Mouse (Mus musculus): ENCODE measurements around the gene Gm36028. TPM values are rescaled to one million over a fixed set of nuclear protein-coding genes. Genes with fewer than 3 reads are reported as not detected.

The Gm36028 gene
- not detected for polyA plus RNA-seq (2014; fragmentation: Illumina TruSeq; extraction: RNeasy Lipid Tissue Mini Kit (QIAGEN cat#74804); ENCODE audit: low replicate concordance)

DNA sequence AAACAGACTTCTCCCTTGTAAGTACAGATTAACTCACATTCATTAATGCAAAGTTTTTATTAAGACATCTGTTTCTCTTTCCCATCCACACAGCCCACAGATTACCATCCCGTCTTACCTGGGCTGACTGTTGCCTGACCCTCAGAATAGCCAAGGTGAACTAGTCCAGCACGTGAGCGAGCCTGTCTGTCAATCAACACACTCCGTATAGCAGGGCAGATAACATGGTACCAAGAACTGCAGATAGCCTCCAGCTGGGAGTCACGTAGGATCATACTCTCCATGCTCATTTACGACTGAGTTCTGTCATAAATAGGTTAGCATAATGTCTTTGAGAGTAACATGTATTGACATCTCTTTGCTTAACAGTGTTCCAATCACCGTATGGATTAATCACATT lies at the start of gene Gm36028:
Gm36028 (minus strand) TSS at position 118 of the 400 bp plus-strand sequence.

DNA sequence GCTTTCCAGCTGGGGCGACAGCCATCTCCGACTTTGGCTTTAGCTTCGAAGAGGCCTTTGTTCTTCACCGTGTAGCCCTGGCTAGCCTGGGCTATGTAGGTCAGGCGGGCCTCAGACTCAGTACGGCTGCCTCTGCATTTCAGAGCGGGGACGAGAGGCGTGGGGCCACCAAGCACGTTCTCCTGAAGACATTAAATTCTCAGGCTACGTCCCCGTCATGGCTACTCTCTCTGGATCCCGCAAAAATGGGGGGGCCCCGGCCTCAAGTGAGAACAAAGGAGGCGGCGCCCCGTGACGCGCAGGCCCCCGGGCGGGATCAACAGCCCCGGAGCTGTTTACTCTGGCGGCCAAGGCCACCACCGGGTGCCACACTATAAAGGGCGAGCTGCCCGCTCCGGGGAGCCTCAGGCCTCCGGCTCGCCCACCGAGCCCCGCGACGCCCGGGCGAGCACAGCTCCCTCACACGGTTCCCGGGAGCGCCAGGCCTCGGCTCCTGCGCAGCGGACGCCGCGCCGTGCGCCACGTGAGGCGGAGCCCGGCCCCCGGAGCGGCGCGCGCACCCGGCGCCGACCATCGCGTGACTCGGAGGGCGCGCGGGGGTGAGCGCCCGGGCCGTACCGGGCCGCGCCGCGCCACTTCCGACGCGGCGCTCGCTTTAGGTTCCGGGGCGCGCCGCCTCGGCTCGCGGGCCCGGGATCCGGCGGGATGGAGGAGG lies 7.0 kb upstream of the Gm36028 start, which contains the start of gene Lrrc58:
Lrrc58 (plus strand) TSS at position 599 of the 715 bp plus-strand sequence.

Other genes with a start within 250 kb of the Gm36028 start
- 340 TPM for gene Ndufb4, start 206.7 kb downstream of the Gm36028 start, polyA plus RNA-seq (2014; fragmentation: Illumina TruSeq; extraction: RNeasy Lipid Tissue Mini Kit (QIAGEN cat#74804); ENCODE audit: low replicate concordance)
- 18.7 TPM for gene Fstl1, start 84.3 kb downstream of the Gm36028 start, polyA plus RNA-seq (2014; fragmentation: Illumina TruSeq; extraction: RNeasy Lipid Tissue Mini Kit (QIAGEN cat#74804); ENCODE audit: low replicate concordance)
- 29.1 TPM for gene Lrrc58, start 7.2 kb upstream of the Gm36028 start, polyA plus RNA-seq (2014; fragmentation: Illumina TruSeq; extraction: RNeasy Lipid Tissue Mini Kit (QIAGEN cat#74804); ENCODE audit: low replicate concordance)
- not detected for gene Gpr156, start 55.4 kb upstream of the Gm36028 start, polyA plus RNA-seq (2014; fragmentation: Illumina TruSeq; extraction: RNeasy Lipid Tissue Mini Kit (QIAGEN cat#74804); ENCODE audit: low replicate concordance)
- gene Gsk3b, start 227.9 kb upstream of the Gm36028 start, polyA plus RNA-seq (2014; fragmentation: Illumina TruSeq; extraction: RNeasy Lipid Tissue Mini Kit (QIAGEN cat#74804); ENCODE audit: low replicate concordance): 43.5 TPM

Data from small intestine, adult 10 weeks (tissue).